Mouse (Mus musculus) cerebellum, adult 8-10 months (tissue): ENCODE measurements around the gene Nrxn3.

Experiments used
- DNase-seq: peaks from one replicate; pipeline ENCODE4 v3.0.0; 2022

Gene Nrxn3

DNA sequence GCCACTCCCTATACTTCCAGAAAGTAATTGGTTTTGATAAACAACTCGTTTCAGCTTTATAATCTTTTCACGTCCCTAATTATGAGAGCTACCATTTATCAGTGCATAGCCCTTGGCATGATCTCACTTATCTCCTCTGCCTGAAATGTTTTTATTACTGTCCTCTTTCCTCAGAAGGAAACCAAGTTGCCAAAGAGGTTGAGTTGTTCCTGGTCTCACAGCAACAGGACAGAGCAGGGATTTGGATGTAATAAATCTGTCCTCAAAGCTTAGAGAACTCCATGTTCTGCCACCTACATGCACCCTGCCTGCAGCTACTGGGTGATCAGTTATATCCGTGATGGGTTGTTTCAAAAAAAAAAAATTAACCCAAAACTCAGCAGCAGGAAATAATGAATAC is 1113.6 kb downstream of the Nrxn3 start:
- no peak for DNase-seq

DNA sequence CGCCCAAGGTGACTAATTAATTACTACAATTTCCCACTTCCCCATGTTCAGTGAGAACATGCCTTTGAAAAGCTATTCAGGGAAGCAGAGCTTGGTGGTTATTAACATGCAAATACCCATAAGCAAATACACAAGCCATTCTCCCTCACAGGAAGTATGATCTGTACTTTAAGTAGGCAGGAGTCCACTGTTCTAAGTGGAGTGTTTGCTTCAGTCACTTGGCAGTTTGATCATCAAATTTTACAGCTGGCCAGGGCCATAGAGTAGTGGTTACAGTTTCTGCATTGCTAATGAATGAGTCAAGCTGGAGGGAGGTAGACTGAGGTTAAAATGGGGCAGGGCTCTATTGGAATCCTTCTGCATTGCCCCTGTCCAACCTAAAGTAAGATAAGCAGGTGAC is 1120.2 kb downstream of the Nrxn3 start:
- no peak for DNase-seq

- peak; percentile 71 for DNase-seq
These were observed 1125.4 kb downstream of the Nrxn3 start for GRCm38 (mm10) chr12:89848116-89848515.

DNA sequence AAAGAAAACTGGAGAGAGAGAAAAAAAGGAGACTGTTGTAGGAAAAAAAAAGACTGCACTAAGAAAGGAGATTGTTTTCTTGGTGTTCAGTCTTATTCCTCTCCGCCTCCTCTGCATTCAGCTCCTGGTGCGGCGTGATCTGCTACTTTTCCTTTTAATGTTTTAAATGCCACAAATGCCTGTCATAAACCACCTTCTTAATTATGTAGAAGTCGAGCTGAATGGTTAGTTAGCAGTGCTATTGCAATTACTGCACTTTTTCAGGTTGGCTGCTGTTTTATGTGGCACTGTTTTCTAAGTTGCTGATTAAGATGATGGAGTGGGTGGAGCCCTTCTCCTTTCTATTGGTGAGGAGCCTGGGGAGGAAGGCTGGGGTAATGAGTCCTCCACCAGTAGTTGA is 1131.7 kb downstream of the Nrxn3 start:
- no peak for DNase-seq

DNA sequence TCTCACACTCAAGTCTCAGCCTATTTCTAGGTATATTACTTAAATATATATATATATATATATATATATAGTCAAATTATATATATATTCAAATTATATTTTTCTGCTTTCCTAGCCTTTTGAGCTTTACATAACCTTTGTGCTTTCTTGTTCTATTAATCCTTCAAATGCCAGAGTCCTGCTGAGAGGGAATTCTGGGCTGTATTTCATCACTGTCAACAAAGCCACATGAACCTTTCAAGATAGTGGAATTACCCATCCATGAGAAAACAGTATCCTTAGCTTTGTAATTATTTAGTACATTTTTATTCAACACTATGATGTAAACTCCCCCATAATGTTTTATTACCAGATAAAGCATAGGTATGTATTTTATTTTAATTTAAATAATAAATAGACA is 1144.4 kb downstream of the Nrxn3 start:
- DNase-seq = no peak

GRCm38 (mm10) chr12:89882617-89883370 is 1160.1 kb downstream of the Nrxn3 start:
- no peak for DNase-seq

- DNase-seq = no peak
These were observed 1161.9 kb downstream of the Nrxn3 start for GRCm38 (mm10) chr12:89884576-89884975.

- no peak for DNase-seq
These were observed 1166.0 kb downstream of the Nrxn3 start for GRCm38 (mm10) chr12:89888647-89889046.

GRCm38 (mm10) chr12:89896901-89897300 is 1174.2 kb downstream of the Nrxn3 start:
- no peak for DNase-seq

DNA sequence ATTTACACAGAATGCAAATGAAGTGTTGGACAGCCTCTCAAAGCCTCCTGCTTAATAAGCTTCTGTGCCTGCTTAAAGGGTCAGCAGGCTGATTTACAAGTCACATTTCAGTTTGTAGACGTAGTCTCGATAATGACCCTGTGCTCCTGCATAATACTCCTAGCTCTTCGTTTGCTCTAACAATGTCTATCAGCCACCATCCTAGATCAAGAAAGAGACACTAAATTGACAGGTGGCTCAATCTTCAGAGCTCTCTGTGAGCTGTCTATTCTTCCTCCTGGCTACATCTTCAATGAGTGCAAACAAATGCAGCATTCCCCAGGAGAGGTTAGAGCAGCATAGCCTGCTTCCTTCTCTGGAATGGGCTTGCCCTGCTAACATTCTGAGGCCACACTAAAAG is 1186.9 kb downstream of the Nrxn3 start:
- no peak for DNase-seq

GRCm38 (mm10) chr12:89918138-89918829 is 1195.6 kb downstream of the Nrxn3 start:
- DNase-seq = no peak

GRCm38 (mm10) chr12:89932338-89932737 is 1209.7 kb downstream of the Nrxn3 start:
- DNase-seq = no peak

- DNase-seq = no peak
These were observed 1211.0 kb downstream of the Nrxn3 start for GRCm38 (mm10) chr12:89933630-89934029.

DNA sequence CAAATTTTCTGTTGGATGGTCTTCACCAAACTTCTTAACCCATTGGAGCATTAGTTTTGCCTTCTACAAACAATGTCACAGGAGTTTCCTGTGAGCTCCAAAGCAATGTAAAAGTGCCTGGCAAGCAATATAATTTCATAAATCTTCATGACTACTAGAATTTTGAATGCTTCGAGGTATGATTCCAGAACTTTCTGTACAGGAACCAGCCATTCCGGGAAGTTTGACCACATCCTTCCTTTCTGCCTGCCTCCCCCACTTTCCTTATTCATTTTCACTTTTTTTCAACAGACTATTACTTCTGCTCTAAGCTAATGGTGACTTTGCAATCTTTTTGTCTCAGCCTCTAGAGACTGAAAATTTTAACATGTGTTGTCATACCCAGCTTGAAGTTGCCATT is 1218.1 kb downstream of the Nrxn3 start:
- DNase-seq = no peak

- no peak for DNase-seq
These were observed 1223.3 kb downstream of the Nrxn3 start for GRCm38 (mm10) chr12:89945911-89946502.

- DNase-seq = no peak
These were observed 1223.8 kb downstream of the Nrxn3 start for GRCm38 (mm10) chr12:89946522-89946921.

- no peak for DNase-seq
These were observed 1230.6 kb downstream of the Nrxn3 start for GRCm38 (mm10) chr12:89953237-89953636.

DNA sequence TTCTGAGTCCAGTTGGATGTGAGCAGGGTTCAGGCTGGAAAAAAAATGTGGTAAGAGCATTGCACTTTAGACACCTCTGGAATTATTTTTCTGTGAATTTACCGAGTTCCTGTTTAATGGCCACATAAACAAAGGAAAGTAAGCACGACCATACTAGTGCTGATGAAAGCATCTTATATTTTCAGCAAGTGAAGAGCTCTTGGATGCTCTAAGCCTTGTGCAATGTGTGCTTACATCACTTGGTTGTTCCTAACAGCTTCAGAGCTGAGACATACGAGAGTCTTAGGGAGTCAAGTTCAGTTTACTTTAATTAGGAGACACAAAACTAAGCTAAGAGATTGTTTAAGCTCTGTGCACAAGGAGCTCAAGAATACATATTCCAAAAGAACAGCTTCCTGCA is 1231.0 kb downstream of the Nrxn3 start:
- DNase-seq = no peak

DNA sequence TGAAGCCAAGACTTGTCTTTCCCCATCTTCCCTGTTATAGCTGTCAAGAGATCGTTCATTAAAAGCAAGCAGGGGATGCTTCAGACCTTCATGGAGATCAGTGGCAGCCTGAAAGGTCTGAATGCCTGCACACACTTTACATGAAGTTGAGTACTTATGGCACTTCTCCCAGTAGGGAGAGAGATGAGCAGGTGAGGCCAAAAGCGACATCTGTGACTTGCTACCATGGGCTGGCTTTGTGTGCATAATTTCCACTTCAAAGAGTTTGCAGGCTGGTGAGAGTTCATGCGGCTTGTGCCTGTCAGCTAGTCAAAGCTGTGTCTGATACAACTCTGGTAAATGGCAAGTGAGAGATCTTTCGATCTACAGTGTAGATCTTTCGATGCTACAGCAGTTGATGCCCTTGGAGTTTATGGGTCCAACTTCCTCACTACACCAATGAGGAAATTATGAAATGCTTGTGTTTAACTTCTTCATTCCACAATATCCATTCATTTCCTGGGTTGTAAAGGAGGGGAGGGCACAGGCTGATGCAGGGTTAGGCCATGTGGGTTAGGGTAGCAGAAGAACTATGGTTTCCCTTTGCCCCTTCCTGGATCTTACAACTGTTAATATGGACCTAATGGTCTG is 1231.9 kb downstream of the Nrxn3 start:
- peak; percentile 71 for DNase-seq

DNA sequence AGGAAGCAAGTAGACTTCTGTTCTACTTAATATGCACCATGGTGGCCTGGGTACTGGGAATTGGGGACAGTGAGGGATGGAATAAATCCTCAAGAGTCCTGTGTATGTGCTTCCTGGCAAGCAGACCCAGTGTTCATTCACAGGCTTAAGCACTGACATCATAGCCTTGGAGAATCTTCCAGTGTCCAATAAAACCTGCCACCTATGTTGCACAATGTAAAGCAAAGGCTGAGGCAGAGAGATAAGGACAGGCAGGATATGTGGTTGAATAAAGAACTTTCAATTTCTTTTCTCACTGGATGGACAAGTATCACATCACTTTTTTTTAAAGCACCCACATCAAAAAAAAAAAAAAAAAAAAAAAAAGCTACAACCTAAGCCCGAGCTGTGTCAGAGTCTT is 1240.4 kb downstream of the Nrxn3 start:
- DNase-seq = no peak

- no peak for DNase-seq
These were observed 1254.0 kb downstream of the Nrxn3 start for GRCm38 (mm10) chr12:89976648-89977047.

GRCm38 (mm10) chr12:89977479-89977878 is 1254.8 kb downstream of the Nrxn3 start:
- DNase-seq = no peak

DNA sequence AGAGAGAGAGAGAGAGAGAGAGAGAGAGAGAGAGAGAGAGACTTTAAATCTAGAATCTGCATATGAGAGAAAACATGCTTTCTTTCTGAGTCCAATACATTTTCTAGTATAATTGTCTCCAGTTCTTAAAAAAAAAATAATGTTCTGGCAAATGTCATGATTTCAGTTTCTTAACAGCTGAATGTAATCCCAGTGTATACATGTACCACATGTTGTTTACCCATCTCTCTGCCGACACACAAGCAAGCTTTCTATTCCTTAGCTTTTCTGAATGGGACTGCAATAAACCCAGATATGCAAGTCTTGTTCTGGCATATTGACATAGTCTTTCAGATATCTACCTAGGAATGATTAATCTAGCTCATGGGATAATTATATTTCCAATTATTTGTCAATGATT is 1256.5 kb downstream of the Nrxn3 start:
- no peak for DNase-seq

GRCm38 (mm10) chr12:89982445-89982844 is 1259.8 kb downstream of the Nrxn3 start:
- DNase-seq = no peak
